Mouse (Mus musculus) spleen, adult 2 months (tissue): ENCODE measurements around the gene Atp7a. TPM values are rescaled to one million over a fixed set of nuclear protein-coding genes. Genes with fewer than 3 reads are reported as not detected.

Experiments
- DNase-seq, 2 experiments: peaks; one replicate each; pipeline versions ENCODE4 v3.0.0 to v3.0.0-alpha.2; 2012 to 2021; ENCODE audit warnings: low spot score in 2 of 2, low read depth in 1 of 2
- H3K27ac ChIP-seq: fragments of 200-500 bp; 2 replicates; pipeline ENCODE4 v1.5.1; 2012; ENCODE audit warnings: low read length, inconsistent platforms; ENCODE audit not compliant: insufficient read depth
- H3K27me3 ChIP-seq: fragments of 200-500 bp; 2 replicates; pipeline ENCODE4 v1.6.1; 2012; ENCODE audit warnings: mild to moderate bottlenecking, moderate library complexity, low read length, inconsistent platforms; ENCODE audit not compliant: control insufficient read depth, insufficient read depth
- H3K36me3 ChIP-seq: fragments of 200-500 bp; 2 replicates; pipeline ENCODE4 v1.6.1; 2012; ENCODE audit warnings: mild to moderate bottlenecking, low read length, inconsistent platforms; ENCODE audit not compliant: control insufficient read depth, insufficient read depth
- H3K4me1 ChIP-seq: fragments of 200-500 bp; 2 replicates; pipeline ENCODE4 v1.6.1; 2011; ENCODE audit warnings: inconsistent platforms; ENCODE audit not compliant: control insufficient read depth, insufficient read depth, insufficient read length
- H3K4me3 ChIP-seq: fragments of 200-500 bp; 2 replicates; pipeline ENCODE4 v1.5.1; 2011; ENCODE audit warnings: mild to moderate bottlenecking, inconsistent platforms; ENCODE audit not compliant: insufficient read depth, insufficient read length; ENCODE audit errors: extremely low read depth
- CTCF ChIP-seq: fragments of 200-500 bp; IDR thresholded peaks from 2 replicates; pipeline ENCODE4 v1.5.1; 2011; ENCODE audit warnings: mild to moderate bottlenecking, inconsistent platforms; ENCODE audit not compliant: insufficient read depth, insufficient read length, insufficient replicate concordance; ENCODE audit errors: extremely low read depth
- POLR2A ChIP-seq: fragments of 200-500 bp; IDR thresholded peaks from 2 replicates; pipeline ENCODE4 v1.6.1; 2011; ENCODE audit warnings: low read depth, low read length, inconsistent platforms
- WGBS: fragments of 180-500 bp; shearing (Covaris S2); methylation state at CpG from one replicate; pipeline ENCODE4 v1.1.7; 2018; 5-methylcytosine and 5-hydroxymethylcytosine counted together
- polyA plus RNA-seq: library from polyadenylated mRNA; depleted of rRNA; stranded (reverse); fragments of >200 nt; gene quantifications from 2 replicates; pipeline ENCODE4 v1.2.3, GENCODE M21; 2012

The Atp7a gene
- polyA plus RNA-seq, 1 experiment: 1.6 TPM

DNA sequence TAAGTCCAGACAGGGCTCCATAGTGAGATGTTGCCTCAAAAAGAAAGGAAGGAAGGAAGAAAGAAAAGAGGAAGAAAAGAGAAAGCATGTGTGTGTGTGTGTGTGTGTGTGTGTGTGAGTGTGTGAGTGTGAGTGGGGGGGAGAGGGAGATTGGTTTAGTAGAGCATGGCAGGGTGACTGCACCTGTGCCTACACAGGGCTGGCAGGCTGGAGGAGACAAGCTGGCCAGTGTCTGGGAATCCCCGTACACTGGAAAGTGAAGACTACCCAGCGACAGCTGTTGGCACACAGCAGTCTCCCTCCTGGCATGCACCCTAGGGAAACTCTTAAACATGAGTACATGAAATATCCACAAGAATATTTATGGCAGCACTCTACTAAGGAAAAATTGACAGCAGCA is 95.7 kb downstream of the Atp7a start:
- H3K4me1 ChIP-seq: no peaks in the 10 kb centered on the region
- no peak overlapping the region for H3K27ac ChIP-seq
- no peaks in the 10 kb centered on the region for H3K27me3 ChIP-seq
- no peak overlapping the region for H3K4me3 ChIP-seq
- WGBS: 63% methylated on average over 2 of the region's 2 CpGs
- TF ChIP-seq POLR2A (no peak), CTCF (no peak)
- DNase-seq: no peak
- no peaks in the 10 kb centered on the region; the same call in 1 of the 2 replicates for H3K36me3 ChIP-seq

DNA sequence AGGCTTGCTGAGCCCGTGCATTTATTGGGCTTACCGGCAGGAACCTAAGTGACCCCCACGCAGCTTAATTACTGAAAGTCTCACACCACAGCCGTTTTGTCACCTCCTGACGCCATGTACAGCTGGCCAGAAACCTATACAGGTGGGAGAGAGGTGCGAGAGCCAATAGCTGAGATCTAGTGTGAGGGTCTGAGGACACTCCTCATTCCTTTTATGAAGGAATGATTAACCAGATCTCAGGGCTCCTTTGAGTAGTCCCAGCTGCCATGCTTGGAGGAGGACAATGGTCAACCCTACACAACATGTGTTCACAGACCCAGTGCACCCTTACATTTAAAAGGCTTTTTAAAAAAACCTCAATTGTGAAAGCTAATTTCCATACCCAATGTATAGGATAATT is 101.2 kb downstream of the Atp7a start:
- Histone ChIP-seq H3K27me3 (no peaks in the 10 kb centered on the region), H3K36me3 (no peaks in the 10 kb centered on the region; the same call in 1 of the 2 replicates), H3K4me3 (no peak overlapping the region), H3K27ac (no peak overlapping the region), H3K4me1 (peaks cover 2% of the 10 kb centered on the region; the same call in 1 of the 2 replicates)
- TF ChIP-seq POLR2A (no peak), CTCF (no peak)
- WGBS: 90% methylated on average over 6 of the region's 6 CpGs
- no peak for DNase-seq

- H3K27me3 ChIP-seq: no peaks in the 10 kb centered on the region
- peaks cover 4% of the 10 kb centered on the region for H3K4me1 ChIP-seq
- no peaks in the 10 kb centered on the region; the same call in 1 of the 2 replicates for H3K36me3 ChIP-seq
- no peak for TF ChIP-seq POLR2A
- no peak for TF ChIP-seq CTCF
- no peak overlapping the region for H3K4me3 ChIP-seq
- H3K27ac ChIP-seq: no peak overlapping the region
- DNase-seq: no peak
- 82% methylated on average over 4 of the region's 4 CpGs for WGBS
Observed at GRCm38 (mm10) chrX:106129877-106130276, 102.8 kb downstream of the Atp7a start.

DNA sequence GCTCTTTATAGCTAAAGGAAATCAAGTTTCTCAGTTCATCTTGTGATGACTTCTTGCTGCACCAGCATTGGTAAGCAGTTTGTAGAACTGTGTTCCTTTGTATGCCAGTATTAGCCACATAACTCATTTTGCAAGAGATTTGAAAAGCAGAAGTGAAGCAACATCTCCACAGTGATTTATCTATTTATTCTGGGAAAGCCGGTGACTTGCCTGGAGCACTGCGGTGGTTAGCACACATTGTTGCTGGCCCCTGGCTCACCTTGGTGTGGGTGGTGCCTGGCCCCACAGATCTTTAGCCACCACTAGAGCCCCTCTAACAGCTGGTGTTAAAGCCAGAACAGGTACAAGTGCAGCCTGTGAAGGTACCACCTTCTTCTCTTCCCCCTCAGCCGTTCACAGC is 107.8 kb downstream of the Atp7a start:
- peak overlapping the region; percentile 63 for H3K27ac ChIP-seq
- H3K27me3 ChIP-seq: no peaks in the 10 kb centered on the region
- no peaks in the 10 kb centered on the region for H3K36me3 ChIP-seq
- 58% methylated on average over 3 of the region's 3 CpGs for WGBS
- peaks cover 6% of the 10 kb centered on the region for H3K4me1 ChIP-seq
- H3K4me3 ChIP-seq: no peak overlapping the region
- DNase-seq: no peak
- no peak for TF ChIP-seq CTCF
- TF ChIP-seq POLR2A: no peak

- H3K4me3 ChIP-seq: no peak overlapping the region
- H3K4me1 ChIP-seq: peaks cover 7% of the 10 kb centered on the region
- H3K36me3 ChIP-seq: no peaks in the 10 kb centered on the region
- H3K27me3 ChIP-seq: no peaks in the 10 kb centered on the region
- 59% methylated on average over 4 of the region's 4 CpGs for WGBS
- DNase-seq: peak in 1 of 2 experiments; percentile 5
- H3K27ac ChIP-seq: peak overlapping the region; percentile 63; the same call in 1 of the 2 replicates
- no peak for TF ChIP-seq CTCF
- no peak for TF ChIP-seq POLR2A
Observed at GRCm38 (mm10) chrX:106135484-106135883, 108.4 kb downstream of the Atp7a start.

- Histone ChIP-seq H3K4me1 (peaks cover 7% of the 10 kb centered on the region), H3K27ac (peak overlapping the region; percentile 83), H3K36me3 (no peaks in the 10 kb centered on the region), H3K4me3 (no peak overlapping the region), H3K27me3 (no peaks in the 10 kb centered on the region)
- peak in 1 of 2 experiments; percentile 3 for DNase-seq
- TF ChIP-seq POLR2A: no peak
- TF ChIP-seq CTCF: no peak
- WGBS: 29% methylated on average over 12 of the region's 12 CpGs
Observed at GRCm38 (mm10) chrX:106135916-106136575, 109.0 kb downstream of the Atp7a start.
